Mouse (Mus musculus) stomach, postnatal 0 days (tissue): Measurements from ENCODE around the gene Vps37c.
A peak's percentile ranks its signal among the peaks of the same experiment; 100 is the strongest.

ENCODE experiments used
- CTCF ChIP-seq: IDR thresholded peaks from 2 replicates; pipeline ENCODE4 v1.5.1; 2016; ENCODE audit warnings: antibody characterized with exemption, low read depth, mild to moderate bottlenecking, moderate library complexity
- EP300 ChIP-seq: optimal IDR thresholded peaks from 2 replicates; pipeline ENCODE3; 2016; ENCODE audit warnings: antibody characterized with exemption

DNA sequence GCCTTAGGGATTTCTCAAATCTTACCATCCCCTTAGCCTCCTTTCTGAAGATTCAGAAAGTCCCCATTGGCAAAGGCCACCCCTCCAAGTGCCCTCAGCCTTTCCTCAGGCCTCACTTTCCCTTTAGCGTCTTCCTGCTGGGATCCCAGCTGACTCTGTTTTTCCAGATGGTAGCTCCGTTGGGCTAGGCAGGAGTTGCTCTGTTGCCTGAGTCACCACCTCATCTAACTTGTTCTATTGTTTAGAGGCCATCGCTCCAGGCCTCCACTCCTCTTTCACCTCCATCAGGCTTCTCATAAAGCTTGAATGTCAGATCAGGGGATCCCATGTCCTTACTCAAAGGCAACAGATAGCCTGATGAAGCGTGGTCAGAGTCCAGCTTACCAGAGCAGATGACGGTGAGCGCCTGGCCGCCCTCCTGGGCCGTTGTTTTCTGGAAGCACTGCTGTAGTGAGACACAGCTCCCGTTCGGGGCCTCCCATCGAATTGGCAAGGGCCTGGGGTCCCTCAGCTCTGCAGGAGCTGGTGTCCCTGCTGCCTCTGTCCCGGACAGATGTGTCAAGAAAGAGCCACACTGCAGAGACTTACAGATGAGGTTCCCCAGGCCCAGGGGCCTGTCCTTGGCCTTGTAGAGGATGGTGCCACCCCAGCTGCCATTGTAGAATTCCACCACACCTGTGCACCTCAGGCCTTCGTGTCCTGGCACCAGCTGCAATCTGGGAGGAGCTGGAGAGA lies 36.3 kb downstream of the Vps37c start:
- no peak for TF ChIP-seq CTCF
- peak; percentile 28 for TF ChIP-seq EP300
